Mouse (Mus musculus): ENCODE data around the gene Notch1. TPM values are rescaled to one million over a fixed set of nuclear protein-coding genes. Genes with fewer than 3 reads are reported as not detected.
A peak's percentile ranks its signal among the peaks of the same experiment; 100 is the strongest.

Notch1 gene
- total RNA-seq, 2 experiments from 2014 or later: 17.5 to 25.5 TPM

DNA sequence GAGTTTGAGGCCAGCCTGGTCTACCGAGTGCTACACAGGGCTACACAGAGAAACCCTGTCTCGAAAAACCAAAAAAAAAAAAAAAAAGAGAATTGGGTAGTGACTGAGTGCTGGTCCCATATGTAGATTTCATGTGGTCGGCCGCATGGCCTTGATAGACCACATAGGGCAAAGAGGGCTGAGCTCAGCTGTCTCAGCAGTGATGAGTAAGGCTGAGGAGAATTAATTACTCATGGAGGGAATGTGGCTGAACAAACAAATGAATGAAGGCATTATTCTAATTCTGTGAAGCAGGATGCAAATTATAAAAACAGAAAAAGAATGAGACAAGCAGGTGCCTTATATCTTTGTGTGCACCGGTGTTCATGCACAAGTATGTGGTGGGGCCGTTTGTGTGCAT, 15.4 kb upstream of the Notch1 start:
- peak in 1 of 2 experiments; percentile 47 for DNase-seq

DNA sequence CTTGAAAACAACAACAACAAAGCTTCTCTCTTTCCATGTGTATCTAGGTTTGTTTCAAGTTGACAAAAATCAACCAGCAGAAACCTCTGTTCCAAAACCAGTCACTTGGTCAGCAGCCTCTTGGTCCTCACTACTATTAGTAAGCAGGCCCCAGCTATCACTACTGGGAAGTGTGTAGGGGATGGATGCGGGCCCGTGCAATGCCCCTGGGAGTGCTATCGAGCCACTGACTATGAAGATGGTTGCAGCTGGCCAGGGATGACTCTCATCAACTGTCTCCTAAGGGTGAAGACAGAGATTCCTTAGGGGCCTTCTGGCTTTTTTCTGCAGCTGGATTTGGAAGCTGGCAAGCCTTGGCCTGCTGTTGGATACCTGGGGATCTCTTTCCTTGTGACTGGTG, 13.4 kb upstream of the Notch1 start:
- no peak for DNase-seq

GRCm38 (mm10) chr2:26529221-26529805, 12.8 kb upstream of the Notch1 start:
- no peak for DNase-seq

- no peak for DNase-seq
Observed at GRCm38 (mm10) chr2:26526443-26527257, 10.2 kb upstream of the Notch1 start.

- peak in 1 of 2 experiments; percentile 59 for DNase-seq
Observed at GRCm38 (mm10) chr2:26525355-26526018, 9.0 kb upstream of the Notch1 start.

DNA sequence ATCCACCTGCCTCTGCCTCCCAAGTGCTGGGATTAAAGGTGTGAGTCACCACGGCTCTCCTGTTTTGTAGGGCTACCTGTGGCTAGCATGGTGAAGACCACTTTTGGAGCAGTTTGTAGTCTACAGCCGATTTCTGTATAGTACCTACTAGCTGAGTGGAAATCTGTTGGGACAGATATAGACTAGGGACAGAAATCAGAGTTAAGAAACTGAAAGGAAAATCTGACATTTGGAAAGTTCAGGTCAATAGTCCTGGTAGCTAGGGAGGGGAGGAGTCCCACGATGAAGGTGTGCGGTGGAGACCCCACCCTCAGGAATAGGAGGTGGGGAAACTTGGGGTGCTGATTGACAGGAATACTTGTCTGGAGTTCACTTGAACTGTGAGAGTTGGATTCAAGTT, 5.9 kb upstream of the Notch1 start:
- DNase-seq: no peak

GRCm38 (mm10) chr2:26519753-26520152, 3.3 kb upstream of the Notch1 start:
- DNase-seq: no peak

- DNase-seq: no peak
Observed at GRCm38 (mm10) chr2:26516987-26517386, 524 bp upstream of the Notch1 start.

DNA sequence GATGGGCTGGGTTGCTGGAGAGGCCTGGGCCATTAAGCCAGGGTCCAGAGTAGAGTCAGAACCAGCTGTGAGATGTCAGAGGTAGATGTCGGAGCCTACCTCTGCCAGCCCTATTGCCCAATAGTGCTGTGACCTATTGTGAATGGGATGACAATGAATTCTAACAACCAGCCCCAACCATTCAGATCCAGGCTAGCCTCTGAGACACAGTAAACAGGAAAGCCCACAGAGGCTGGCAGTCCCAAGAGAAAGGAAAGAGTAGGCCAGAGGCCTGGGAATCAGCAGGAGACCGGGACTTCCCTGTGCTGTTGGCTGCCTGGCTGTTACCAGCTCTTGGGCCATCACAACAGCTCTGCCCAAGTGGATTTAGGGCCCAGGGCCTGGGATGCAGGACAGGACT, 1.1 kb downstream of the Notch1 start:
- no peak for DNase-seq

- no peak for DNase-seq
Observed at GRCm38 (mm10) chr2:26513105-26513745, 3.2 kb downstream of the Notch1 start.

GRCm38 (mm10) chr2:26508661-26509060, 7.8 kb downstream of the Notch1 start:
- DNase-seq: no peak

DNA sequence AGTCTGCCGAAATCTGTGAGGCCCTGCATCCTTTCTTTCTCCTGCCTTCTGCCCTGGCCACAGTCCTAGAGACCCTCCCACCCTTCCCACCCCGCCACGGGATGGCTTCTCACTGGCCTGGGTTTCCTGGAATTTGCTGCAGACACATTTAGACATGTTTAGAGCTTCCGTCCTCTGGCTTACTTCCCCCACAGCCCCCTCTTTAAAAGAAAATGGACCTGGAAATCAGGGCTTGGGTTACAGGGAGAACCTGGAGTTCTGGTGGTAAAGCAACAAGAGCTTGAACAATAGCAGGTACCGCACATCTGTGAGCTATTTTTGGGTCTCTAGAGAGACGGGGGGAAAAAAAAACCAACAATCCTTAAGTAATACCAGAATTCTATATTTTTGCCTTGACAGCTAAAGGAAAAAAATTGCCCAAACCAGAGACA, 8.5 kb downstream of the Notch1 start:
- DNase-seq: peak in 1 of 2 experiments; percentile 34

DNA sequence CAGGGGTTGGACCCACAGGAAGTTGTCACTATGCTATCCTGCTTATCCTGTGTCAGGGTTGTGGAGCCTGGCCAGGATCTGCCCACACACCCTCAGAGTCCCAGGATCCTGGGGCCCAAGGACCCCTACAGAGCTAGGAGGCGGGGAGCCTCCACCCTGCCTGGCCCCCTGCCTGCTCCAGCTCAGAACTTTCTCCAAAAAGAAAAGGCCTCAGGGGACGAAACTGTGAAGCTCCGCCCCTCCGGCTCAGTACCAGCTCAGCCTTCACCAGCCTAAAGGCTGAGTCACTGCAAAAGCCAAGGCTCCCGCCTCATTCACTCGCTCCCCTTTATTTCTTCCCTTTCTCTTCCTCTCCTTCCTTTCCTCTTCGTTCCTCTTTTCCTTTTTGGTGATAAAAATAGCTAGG, 9.0 kb downstream of the Notch1 start:
- peak; percentile 90 to 93 for DNase-seq

- DNase-seq: no peak
Observed at GRCm38 (mm10) chr2:26506746-26507280, 9.7 kb downstream of the Notch1 start.

- DNase-seq: no peak
Observed at GRCm38 (mm10) chr2:26504772-26505480, 11.5 kb downstream of the Notch1 start.

- peak; percentile 84 to 90 for DNase-seq
Observed at GRCm38 (mm10) chr2:26503661-26504575, 12.5 kb downstream of the Notch1 start.

GRCm38 (mm10) chr2:26502863-26503631, 13.4 kb downstream of the Notch1 start:
- peak in 1 of 2 experiments; percentile 48 for DNase-seq

DNA sequence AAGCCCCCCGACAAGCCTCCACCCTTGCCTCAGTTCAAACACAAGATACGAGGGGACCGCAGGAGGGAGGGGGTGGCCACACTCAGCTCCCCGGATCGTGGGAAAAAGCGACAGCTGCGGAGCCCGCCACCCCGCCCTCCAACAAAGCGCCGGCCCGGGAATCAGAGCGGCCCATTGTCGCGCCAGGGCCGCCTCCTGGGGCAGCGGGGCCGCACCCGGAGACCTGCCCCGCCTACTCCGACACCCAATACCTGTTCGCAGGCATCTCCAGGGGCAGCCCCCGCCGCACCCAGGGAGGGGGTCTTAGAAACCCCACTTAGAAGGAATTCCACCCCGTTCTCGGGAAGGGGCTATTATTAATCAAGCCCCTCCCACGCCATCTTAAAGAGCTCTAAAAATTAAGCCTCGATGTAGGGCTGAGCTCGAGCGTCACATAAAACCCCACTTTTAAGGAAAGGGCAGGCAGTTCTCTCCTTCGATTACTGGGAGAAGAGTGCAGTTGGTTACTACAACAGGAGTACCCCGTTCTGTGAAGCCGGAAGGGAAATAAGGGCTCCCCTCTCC, 14.1 kb downstream of the Notch1 start:
- DNase-seq: peak; percentile 66 to 72

DNA sequence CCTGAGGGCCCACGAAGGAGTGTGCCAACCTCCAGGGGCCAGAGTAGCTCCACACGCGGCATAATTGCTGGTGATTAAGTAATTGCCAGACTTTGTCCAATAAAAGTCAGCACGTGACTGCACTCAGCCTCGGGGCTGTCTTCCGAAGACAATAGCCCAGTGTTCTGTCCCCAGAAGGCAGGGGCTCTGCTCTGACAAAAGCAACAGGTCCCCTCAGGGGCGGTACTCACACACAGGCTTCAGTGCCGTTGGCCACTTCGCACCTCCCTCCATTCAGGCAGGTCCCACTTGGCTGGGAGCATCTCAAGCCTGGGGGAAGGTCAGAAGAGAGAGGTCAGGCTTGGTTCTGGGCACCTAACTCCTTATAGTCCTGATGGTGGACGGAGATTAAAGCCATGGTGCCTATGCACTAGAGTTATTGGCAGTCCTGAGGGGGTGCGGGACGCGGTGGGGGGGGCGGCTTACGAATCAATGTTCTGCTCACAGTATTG, 14.8 kb downstream of the Notch1 start:
- no peak for DNase-seq

Measured in adrenal gland, postnatal 36 days (tissue).